Mouse (Mus musculus): ENCODE results near the gene Nrap. TPM values are rescaled to one million over a fixed set of nuclear protein-coding genes. Genes with fewer than 3 reads are reported as not detected.
"Not testable (repeated sequence)": the region's sequence is repeated elsewhere in the genome, so short reads cannot be mapped to it uniquely, and the experiment has no call there.

Nrap gene
- polyA plus RNA-seq, 1 experiment from 2014 or later, result 0.32 TPM

DNA sequence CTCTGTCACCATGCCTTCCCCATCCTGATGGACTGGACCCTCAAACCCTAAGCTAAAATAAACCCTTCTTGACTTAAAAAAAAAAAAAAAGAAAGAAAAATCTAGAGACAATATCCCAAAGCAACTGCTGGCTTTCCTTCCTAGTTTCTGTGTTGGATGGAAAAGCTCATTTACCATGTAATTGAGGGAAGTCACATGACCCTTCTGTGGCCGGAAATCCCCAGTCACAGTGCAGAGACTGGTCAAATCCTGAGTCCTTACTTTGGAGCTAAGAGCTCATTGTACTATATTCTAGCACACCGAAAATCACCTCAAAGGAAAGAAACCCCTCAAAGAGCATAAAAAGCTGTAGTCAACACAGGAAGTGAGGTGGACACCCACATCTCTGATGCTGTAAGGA, 30.9 kb downstream of the Nrap start:
- Histone ChIP-seq H3K9ac (ENCODE audit: low read depth, low read length) (no peak overlapping the region), H3K4me2 (ENCODE audit: low read depth, low read length) (no peak overlapping the region), H3K4me3 (ENCODE audit: low read depth, low read length) (no peak overlapping the region), H3K27ac (ENCODE audit: low read length) (no peak overlapping the region), H3K4me1 (ENCODE audit: control insufficient read depth, low read depth, low read length) (no peaks in the 10 kb centered on the region; the same call in 1 of the 2 replicates), H3K36me3 (ENCODE audit: control insufficient read depth, insufficient read depth) (no peaks in the 10 kb centered on the region), H3K9me3 (replicated peaks; ENCODE audit: control insufficient read depth, low read length) (no peaks in the 10 kb centered on the region), H3K27me3 (ENCODE audit: control insufficient read depth, insufficient read depth, low read depth, low read length) (no peaks in the 10 kb centered on the region)
- no peak for ATAC-seq (ENCODE audit: low read depth)
- 38% methylated on average over 2 of the region's 2 CpGs for WGBS (ENCODE audit: insufficient replicate concordance)

DNA sequence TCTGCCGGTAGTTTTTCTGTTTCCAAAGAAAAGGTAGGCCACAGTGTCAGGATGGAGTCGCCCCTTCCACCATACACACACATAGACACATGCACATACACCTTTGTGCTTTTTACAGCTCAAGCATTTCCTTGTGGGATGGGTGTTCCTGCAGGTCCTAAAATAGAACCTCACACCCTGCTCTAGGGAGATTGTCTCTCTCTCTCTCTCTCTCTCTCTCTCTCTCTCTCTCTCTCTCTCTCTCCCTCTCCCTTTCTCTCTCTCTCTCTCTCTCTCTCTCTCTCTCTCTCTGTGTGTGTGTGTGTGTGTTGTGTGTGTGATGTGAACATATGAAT, 32.5 kb downstream of the Nrap start:
- H3K4me1 ChIP-seq (ENCODE audit: control insufficient read depth, low read depth, low read length); H3K27me3 ChIP-seq (ENCODE audit: control insufficient read depth, insufficient read depth, low read depth, low read length); H3K36me3 ChIP-seq (ENCODE audit: control insufficient read depth, insufficient read depth); H3K4me3 ChIP-seq (ENCODE audit: low read depth, low read length); H3K4me2 ChIP-seq (ENCODE audit: low read depth, low read length); H3K27ac ChIP-seq (ENCODE audit: low read length); ATAC-seq (ENCODE audit: low read depth); H3K9me3 ChIP-seq (replicated peaks; ENCODE audit: control insufficient read depth, low read length); H3K9ac ChIP-seq (ENCODE audit: low read depth, low read length): not testable (repeated sequence)
- WGBS (ENCODE audit: insufficient replicate concordance), result 64% methylated on average over 2 of the region's 2 CpGs

DNA sequence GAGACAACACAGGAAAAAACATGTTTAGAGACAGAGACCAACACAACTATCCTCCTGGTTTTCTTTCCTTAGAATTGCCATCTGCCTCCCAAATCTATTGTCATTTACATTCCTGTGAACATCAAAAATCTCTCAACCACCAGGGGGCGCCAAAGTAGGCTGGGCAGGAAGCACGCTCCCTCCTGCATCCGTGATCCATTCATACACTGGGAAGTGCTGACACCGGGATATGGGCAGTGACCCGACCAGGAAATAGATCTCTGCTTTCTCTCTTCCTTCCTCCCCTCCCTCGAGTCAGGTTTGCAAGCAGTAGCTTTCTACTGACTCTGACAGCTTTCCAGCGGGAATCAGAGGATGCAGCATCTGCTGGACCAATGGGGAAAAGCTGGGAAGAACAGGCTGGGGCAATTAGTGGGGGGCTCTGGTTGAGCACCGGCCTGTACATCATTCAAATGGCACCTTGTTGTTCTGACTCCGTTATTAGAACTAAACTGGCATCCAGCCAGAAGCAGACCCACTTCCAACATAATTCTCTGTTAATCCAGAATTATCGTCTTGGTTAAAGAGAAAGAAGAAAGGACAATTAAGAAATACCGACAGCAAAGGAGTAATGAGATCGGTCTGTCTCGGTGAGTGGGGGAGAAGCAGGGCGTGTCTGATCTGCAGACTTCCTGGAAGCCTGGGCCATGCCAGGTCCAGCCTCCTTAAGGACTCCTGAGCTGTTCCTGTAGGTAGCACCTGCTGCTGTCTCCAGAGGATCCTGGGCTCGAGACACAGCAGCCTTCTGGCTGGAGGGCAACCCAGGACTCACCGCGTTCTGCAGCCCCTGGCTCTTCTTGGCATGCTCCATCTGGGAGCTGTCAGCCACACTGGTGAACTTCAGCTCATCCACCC, 33.1 kb downstream of the Nrap start:
- H3K4me2 ChIP-seq (ENCODE audit: low read depth, low read length), result no peak overlapping the region
- no peak overlapping the region for H3K4me3 ChIP-seq (ENCODE audit: low read depth, low read length)
- H3K4me1 ChIP-seq (ENCODE audit: control insufficient read depth, low read depth, low read length), result no peaks in the 10 kb centered on the region; the same call in 1 of the 2 replicates
- no peak overlapping the region for H3K9ac ChIP-seq (ENCODE audit: low read depth, low read length)
- no peaks in the 10 kb centered on the region for H3K27me3 ChIP-seq (ENCODE audit: control insufficient read depth, insufficient read depth, low read depth, low read length)
- 31% methylated on average over 17 of the region's 17 CpGs for whole genome bisulfite sequencing (ENCODE audit: insufficient replicate concordance)
- H3K27ac ChIP-seq (ENCODE audit: low read length), result no peak overlapping the region
- no peak for ATAC-seq (ENCODE audit: low read depth)
- H3K9me3 ChIP-seq (replicated peaks; ENCODE audit: control insufficient read depth, low read length), result no peaks in the 10 kb centered on the region
- no peaks in the 10 kb centered on the region for H3K36me3 ChIP-seq (ENCODE audit: control insufficient read depth, insufficient read depth)

DNA sequence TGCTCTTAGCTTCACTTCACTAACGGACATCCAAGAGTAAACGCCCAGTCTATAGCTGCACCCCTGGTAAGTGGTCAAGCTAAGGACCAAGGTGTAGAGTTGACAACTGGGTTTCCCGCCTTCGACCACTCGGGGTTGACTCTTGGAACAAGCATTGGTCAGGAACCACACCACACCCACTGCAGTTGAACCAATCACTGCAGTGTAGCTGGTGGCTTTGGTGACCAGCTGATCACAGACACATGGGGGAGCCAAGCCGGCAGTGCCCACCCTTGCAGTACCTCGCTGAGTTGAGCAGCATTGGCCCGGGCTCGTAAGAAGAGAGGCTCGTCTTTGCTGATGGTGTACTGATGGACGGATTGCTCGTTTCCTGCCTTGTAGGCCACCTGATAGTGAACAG, 34.6 kb downstream of the Nrap start:
- Histone ChIP-seq H3K4me3 (ENCODE audit: low read depth, low read length) (no peak overlapping the region), H3K4me2 (ENCODE audit: low read depth, low read length) (no peak overlapping the region), H3K4me1 (ENCODE audit: control insufficient read depth, low read depth, low read length) (no peaks in the 10 kb centered on the region; the same call in 1 of the 2 replicates), H3K36me3 (ENCODE audit: control insufficient read depth, insufficient read depth) (no peaks in the 10 kb centered on the region), H3K9ac (ENCODE audit: low read depth, low read length) (no peak overlapping the region), H3K27me3 (ENCODE audit: control insufficient read depth, insufficient read depth, low read depth, low read length) (no peaks in the 10 kb centered on the region), H3K27ac (ENCODE audit: low read length) (no peak overlapping the region), H3K9me3 (replicated peaks; ENCODE audit: control insufficient read depth, low read length) (no peaks in the 10 kb centered on the region)
- WGBS (ENCODE audit: insufficient replicate concordance), result 71% methylated on average over 12 of the region's 12 CpGs
- ATAC-seq (ENCODE audit: low read depth), result no peak

DNA sequence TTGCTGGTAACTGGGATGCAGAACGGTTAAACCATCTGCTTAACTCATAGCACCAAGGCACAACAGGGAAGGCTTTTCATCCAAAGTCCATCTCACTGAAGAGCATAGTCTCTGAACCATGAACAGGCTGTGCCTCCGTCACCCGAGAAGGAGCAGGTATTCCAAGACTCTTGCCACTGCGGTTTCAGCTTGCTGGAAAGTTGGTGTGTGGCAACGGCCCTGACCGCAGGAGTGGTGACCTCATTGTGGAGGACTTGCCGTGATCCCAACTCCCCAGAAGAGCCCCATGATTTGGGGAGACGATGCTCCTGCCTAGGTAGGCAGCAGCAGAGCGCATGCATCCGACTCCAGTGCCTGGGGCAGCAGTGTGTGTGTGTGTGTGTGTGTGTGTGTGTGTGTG, 36.1 kb downstream of the Nrap start:
- Histone ChIP-seq H3K9me3 (replicated peaks; ENCODE audit: control insufficient read depth, low read length) (no peaks in the 10 kb centered on the region), H3K36me3 (ENCODE audit: control insufficient read depth, insufficient read depth) (no peaks in the 10 kb centered on the region), H3K27me3 (ENCODE audit: control insufficient read depth, insufficient read depth, low read depth, low read length) (no peaks in the 10 kb centered on the region), H3K4me1 (ENCODE audit: control insufficient read depth, low read depth, low read length) (no peaks in the 10 kb centered on the region; the same call in 1 of the 2 replicates), H3K9ac (ENCODE audit: low read depth, low read length) (no peak overlapping the region), H3K27ac (ENCODE audit: low read length) (no peak overlapping the region), H3K4me2 (ENCODE audit: low read depth, low read length) (no peak overlapping the region), H3K4me3 (ENCODE audit: low read depth, low read length) (no peak overlapping the region)
- ATAC-seq (ENCODE audit: low read depth), result no peak
- WGBS (ENCODE audit: insufficient replicate concordance), result 79% methylated on average over 10 of the region's 10 CpGs

DNA sequence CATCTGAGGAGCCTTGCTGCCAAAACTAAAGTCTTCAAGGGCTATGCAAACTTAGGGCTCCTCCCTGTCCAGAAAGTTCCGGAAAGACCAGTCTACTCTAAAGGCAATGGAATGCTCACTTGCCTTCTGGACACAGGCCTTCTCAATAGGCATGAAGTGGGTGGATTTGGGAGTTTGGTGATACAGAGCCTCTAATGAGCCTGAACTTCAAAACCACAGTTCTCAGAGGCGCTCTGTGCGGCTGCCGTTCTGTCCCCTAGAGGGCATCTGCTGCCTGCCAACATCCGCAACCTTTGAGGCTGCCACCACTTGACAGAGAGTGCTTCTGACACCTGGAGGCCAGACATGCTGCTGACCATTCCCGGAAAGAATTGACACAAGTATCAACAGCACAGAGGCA, 40.5 kb downstream of the Nrap start:
- Histone ChIP-seq H3K4me3 (ENCODE audit: low read depth, low read length) (no peak overlapping the region), H3K9ac (ENCODE audit: low read depth, low read length) (no peak overlapping the region), H3K36me3 (ENCODE audit: control insufficient read depth, insufficient read depth) (no peaks in the 10 kb centered on the region), H3K4me2 (ENCODE audit: low read depth, low read length) (no peak overlapping the region), H3K27ac (ENCODE audit: low read length) (no peak overlapping the region), H3K27me3 (ENCODE audit: control insufficient read depth, insufficient read depth, low read depth, low read length) (no peaks in the 10 kb centered on the region), H3K4me1 (ENCODE audit: control insufficient read depth, low read depth, low read length) (no peaks in the 10 kb centered on the region), H3K9me3 (replicated peaks; ENCODE audit: control insufficient read depth, low read length) (no peaks in the 10 kb centered on the region)
- 31% methylated on average over 6 of the region's 6 CpGs for WGBS (ENCODE audit: insufficient replicate concordance)
- ATAC-seq (ENCODE audit: low read depth), result no peak

DNA sequence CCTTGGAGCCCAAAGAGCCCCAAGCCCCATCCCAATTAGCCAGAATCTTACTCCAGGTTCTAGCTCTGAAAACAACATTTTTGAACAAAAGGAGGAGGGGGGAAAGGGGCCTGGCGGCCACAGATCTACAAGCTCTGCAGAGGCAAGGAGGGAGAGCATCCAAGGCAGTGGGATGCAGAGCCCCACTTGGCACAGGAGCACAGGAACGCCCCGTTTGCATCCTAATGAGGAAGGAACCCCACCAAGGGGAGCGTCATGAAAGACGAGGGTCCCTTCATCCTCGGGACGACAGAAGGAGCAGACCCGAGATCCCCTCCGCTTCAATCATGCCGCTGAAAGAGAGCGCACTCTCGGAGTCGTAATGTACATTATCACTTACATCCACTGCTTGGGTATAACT, 43.1 kb downstream of the Nrap start:
- no peak overlapping the region for H3K9ac ChIP-seq (ENCODE audit: low read depth, low read length)
- H3K27me3 ChIP-seq (ENCODE audit: control insufficient read depth, insufficient read depth, low read depth, low read length), result no peaks in the 10 kb centered on the region
- no peaks in the 10 kb centered on the region for H3K9me3 ChIP-seq (replicated peaks; ENCODE audit: control insufficient read depth, low read length)
- no peak overlapping the region for H3K4me3 ChIP-seq (ENCODE audit: low read depth, low read length)
- H3K4me1 ChIP-seq (ENCODE audit: control insufficient read depth, low read depth, low read length), result no peaks in the 10 kb centered on the region
- H3K27ac ChIP-seq (ENCODE audit: low read length), result no peak overlapping the region
- no peak overlapping the region for H3K4me2 ChIP-seq (ENCODE audit: low read depth, low read length)
- H3K36me3 ChIP-seq (ENCODE audit: control insufficient read depth, insufficient read depth), result no peaks in the 10 kb centered on the region
- no peak for ATAC-seq (ENCODE audit: low read depth)
- WGBS (ENCODE audit: insufficient replicate concordance), result 43% methylated on average over 13 of the region's 13 CpGs

DNA sequence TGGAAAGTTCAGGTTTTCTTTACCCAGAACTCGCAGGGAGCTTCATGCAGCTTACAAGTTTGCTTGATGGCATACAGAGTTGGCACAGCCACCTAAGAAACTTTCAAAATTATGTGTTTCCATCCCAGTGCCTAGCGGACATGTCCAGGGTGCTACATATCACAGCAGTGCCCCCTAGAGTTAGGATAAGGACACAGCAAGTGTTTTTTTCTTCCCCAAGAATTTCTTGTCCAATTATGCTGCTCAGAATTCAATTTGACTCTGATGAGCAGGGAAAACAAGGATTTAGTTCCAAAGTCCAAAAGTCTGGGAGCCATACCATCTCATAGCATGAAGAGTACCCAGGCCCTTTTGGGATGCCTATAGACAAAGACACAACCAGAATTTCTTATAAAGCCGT, 43.8 kb downstream of the Nrap start:
- Histone ChIP-seq H3K4me1 (ENCODE audit: control insufficient read depth, low read depth, low read length) (no peaks in the 10 kb centered on the region), H3K27ac (ENCODE audit: low read length) (no peak overlapping the region), H3K9me3 (replicated peaks; ENCODE audit: control insufficient read depth, low read length) (no peaks in the 10 kb centered on the region), H3K9ac (ENCODE audit: low read depth, low read length) (no peak overlapping the region), H3K36me3 (ENCODE audit: control insufficient read depth, insufficient read depth) (no peaks in the 10 kb centered on the region), H3K4me3 (ENCODE audit: low read depth, low read length) (no peak overlapping the region), H3K4me2 (ENCODE audit: low read depth, low read length) (no peak overlapping the region), H3K27me3 (ENCODE audit: control insufficient read depth, insufficient read depth, low read depth, low read length) (no peaks in the 10 kb centered on the region)
- ATAC-seq (ENCODE audit: low read depth), result no peak
- WGBS (ENCODE audit: insufficient replicate concordance), result 41% methylated on average over 3 of the region's 3 CpGs

DNA sequence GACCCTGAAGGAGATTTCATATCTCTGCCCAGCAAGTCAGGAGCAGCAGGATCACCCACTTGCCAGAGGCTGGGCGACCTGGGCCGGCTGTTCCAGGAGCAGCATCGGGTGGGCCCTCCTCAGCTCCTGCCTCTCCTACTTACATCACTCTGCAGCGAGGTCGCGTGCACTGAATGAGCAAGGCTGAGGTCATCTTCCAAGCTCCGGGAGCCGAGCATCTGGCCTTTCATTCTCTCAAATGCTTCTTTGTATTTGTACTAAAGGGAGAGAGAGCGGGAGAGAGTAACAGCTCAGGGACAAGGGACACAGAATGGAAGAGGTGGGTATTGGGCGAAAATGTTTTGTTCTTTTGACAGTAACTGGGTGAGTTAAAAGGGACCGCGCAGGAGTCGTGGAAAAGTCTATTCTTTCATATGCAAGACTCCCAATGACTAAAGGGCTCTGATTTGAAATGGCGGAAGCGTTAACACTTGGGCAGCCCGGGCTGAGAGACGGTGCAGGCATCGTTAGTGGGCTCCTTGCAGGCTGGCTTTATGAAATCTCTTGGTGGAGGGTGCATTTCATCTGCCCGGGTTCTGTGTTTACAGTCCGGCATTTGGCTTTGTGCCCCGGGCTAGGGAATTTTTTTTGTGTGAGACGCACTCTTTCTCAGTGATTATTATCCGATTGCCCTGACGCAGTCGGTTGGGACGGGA, 45.8 kb downstream of the Nrap start:
- Histone ChIP-seq H3K27me3 (ENCODE audit: control insufficient read depth, insufficient read depth, low read depth, low read length) (no peaks in the 10 kb centered on the region), H3K36me3 (ENCODE audit: control insufficient read depth, insufficient read depth) (no peaks in the 10 kb centered on the region), H3K4me1 (ENCODE audit: control insufficient read depth, low read depth, low read length) (no peaks in the 10 kb centered on the region), H3K4me2 (ENCODE audit: low read depth, low read length) (no peak overlapping the region), H3K27ac (ENCODE audit: low read length) (no peak overlapping the region), H3K4me3 (ENCODE audit: low read depth, low read length) (no peak overlapping the region), H3K9ac (ENCODE audit: low read depth, low read length) (no peak overlapping the region), H3K9me3 (replicated peaks; ENCODE audit: control insufficient read depth, low read length) (no peaks in the 10 kb centered on the region)
- no peak for ATAC-seq (ENCODE audit: low read depth)
- 75% methylated on average over 26 of the region's 26 CpGs for WGBS (ENCODE audit: insufficient replicate concordance)
